Mouse (Mus musculus) cerebellum, adult 9-10 months (tissue): Measurements from ENCODE around the gene Dgkb.

Source experiments
- DNase-seq: peaks from one replicate; pipeline ENCODE4 v3.0.0; 2022

Dgkb gene

GRCm38 (mm10) chr12:38598096-38598495 is 780.6 kb downstream of the Dgkb start:
- no peak for DNase-seq

DNA sequence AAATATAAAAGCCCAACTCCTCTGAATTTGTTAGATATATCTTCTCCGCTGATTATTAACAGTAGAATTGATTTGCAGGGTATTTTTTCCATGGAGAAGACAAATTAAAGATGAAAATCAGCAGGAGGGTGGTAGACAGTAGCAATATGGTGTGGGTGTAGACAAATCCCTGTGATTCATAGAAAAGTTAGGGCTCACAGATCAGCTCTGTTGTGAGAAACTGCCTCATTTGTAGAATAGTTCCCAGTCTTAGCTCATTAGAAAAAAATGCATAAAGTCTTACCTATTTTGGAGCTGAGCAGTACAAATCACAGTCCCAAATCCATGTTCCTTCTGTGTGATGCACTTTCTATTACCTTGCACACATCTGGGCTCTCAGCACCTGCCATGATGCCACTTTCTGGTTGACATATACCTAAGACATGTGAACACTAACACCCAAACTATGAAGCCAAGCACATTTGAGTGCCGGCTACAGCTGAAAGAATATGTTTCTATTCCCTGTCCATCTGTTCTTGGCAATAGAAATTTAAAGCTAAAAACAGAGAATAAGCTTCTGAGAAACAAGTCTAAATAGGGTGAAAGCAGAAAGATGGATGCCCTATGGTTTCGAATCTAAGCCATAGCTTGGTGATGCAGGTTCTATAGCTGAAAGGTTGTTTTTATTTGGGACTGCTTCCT is 782.8 kb downstream of the Dgkb start:
- no peak for DNase-seq

- no peak for DNase-seq
Observed at GRCm38 (mm10) chr12:38608104-38608503, 790.6 kb downstream of the Dgkb start.

DNA sequence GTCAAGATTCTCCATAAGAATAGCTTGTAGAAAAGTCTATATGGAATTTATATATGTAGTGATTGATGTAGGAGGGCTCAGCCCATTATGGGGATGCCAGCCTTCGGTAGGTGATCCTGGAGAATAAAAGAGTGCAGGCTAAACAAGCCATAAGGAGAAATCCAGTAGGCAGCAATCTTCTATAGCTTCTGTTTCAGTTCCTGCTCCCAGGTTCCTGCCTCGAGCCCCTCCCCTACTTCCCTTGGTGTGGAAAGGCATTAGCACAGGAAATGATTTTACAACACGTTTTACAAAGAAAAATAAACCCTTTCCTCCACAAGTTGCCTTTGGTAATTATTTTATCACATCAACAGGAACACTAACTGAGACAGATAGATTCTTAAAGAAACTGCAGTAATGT is 850.7 kb downstream of the Dgkb start:
- no peak for DNase-seq
